Mouse (Mus musculus) kidney, embryonic 15.5 days (tissue): ENCODE data around the gene Uvssa. TPM values are rescaled to one million over a fixed set of nuclear protein-coding genes. Genes with fewer than 3 reads are reported as not detected.
"Not testable (repeated sequence)": the region's sequence is repeated elsewhere in the genome, so short reads cannot be mapped to it uniquely, and the experiment has no call there.

Source experiments
- ATAC-seq: fragments of 200-750 bp; cut with Nextera tagmentation; replicated peaks from 2 replicates; pipeline ENCODE4 v1.8.0; 2017; ENCODE audit warnings: moderate TSS enrichment; ENCODE audit not compliant: low FRiP score
- H3K27ac ChIP-seq: fragments of 300-500 bp; sonication (generic); 2 replicates; pipeline ENCODE4 v1.5.1; 2015; ENCODE audit warnings: mild to moderate bottlenecking, inconsistent platforms
- H3K27me3 ChIP-seq: fragments of 300-500 bp; sonication (generic); 2 replicates; pipeline ENCODE4 v1.6.1; 2015; ENCODE audit warnings: inconsistent platforms
- H3K36me3 ChIP-seq: fragments of 300-500 bp; sonication (generic); 2 replicates; pipeline ENCODE4 v1.6.1; 2015; ENCODE audit warnings: inconsistent platforms
- H3K4me1 ChIP-seq: fragments of 300-500 bp; sonication (generic); 2 replicates; pipeline ENCODE4 v1.6.1; 2015; ENCODE audit warnings: inconsistent platforms
- H3K4me2 ChIP-seq: fragments of 300-500 bp; sonication (generic); 2 replicates; pipeline ENCODE4 v1.6.1; 2015; ENCODE audit warnings: moderate library complexity, mild to moderate bottlenecking, inconsistent platforms
- H3K4me3 ChIP-seq: fragments of 300-500 bp; sonication (generic); replicated peaks from 2 replicates; pipeline ENCODE4 v1.5.1; 2015; ENCODE audit warnings: mild to moderate bottlenecking, inconsistent platforms
- H3K9ac ChIP-seq: fragments of 300-500 bp; sonication (generic); 2 replicates; pipeline ENCODE4 v1.6.1; 2015; ENCODE audit warnings: mild to moderate bottlenecking, inconsistent platforms
- H3K9me3 ChIP-seq: fragments of 300-500 bp; sonication (generic); replicated peaks from 2 replicates; pipeline ENCODE4 v1.6.1; 2016; ENCODE audit warnings: inconsistent platforms
- WGBS: fragments of 180-500 bp; shearing (Covaris S2); methylation state at CpG from one replicate; pipeline ENCODE4 v1.1.7; 2015; ENCODE audit warnings: mixed read lengths; 5-methylcytosine and 5-hydroxymethylcytosine counted together
- polyA plus RNA-seq: library from polyadenylated mRNA; unstranded; fragments of >200 nt; fragmentation: Nextera tagmentation; extraction: Ambion mirVana; gene quantifications from 2 replicates; pipeline ENCODE4 v1.2.1, GENCODE M21; 2015

Uvssa gene
- 8.5 and 9.4 TPM in 2 replicates for polyA plus RNA-seq

DNA sequence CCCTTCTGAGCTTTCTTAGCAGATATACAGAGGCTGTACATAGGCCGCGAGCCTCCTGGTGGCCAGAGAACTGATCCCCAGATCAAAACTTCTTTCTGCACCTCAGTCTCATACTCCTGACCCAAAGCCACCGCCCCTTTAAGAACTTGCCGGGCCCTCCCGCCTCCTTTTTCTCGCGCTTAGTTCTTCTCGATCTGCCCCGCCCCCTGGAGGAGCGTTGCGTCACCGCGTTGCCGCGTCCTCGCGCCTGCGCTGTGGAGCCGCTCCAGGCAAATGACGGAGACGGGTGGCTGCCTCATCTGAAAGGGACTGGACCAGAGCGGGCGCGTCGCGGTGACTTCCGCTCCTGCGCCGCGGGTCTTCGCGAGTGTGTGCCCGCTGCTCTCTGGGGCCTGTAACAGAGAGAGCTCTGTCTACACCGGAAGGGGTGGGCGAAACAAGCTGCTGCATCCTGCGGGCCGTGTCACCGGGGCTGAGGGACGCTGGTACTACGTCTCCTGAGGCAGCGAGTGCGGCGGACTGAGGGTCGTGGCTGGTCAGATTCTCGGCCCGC is at the start of gene Uvssa:
Gene Uvssa (plus strand): TSS at position 248 of the 553 bp plus-strand sequence.
- no peaks in the 10 kb centered on the region for H3K9me3 ChIP-seq
- peak; percentile 98 for ATAC-seq
- peaks cover 34% of the 10 kb centered on the region for H3K36me3 ChIP-seq
- peak within 1 kb of the TSS; percentile 87 for H3K4me2 ChIP-seq
- peak within 1 kb of the TSS; percentile 68 for H3K4me3 ChIP-seq
- H3K27me3 ChIP-seq: no peaks in the 10 kb centered on the region
- peaks cover 18% of the 10 kb centered on the region for H3K4me1 ChIP-seq
- peak within 1 kb of the TSS; percentile 99 for H3K27ac ChIP-seq
- peak within 1 kb of the TSS; percentile 85 for H3K9ac ChIP-seq
- WGBS: under 1% methylated on average over 45 of the region's 46 CpGs

- Histone ChIP-seq H3K27ac (peak overlapping the region; percentile 88), H3K4me1 (peaks cover 17% of the 10 kb centered on the region), H3K9me3 (no peaks in the 10 kb centered on the region; the same call in 1 of the 2 replicates), H3K4me2 (peak overlapping the region; percentile 69), H3K27me3 (no peaks in the 10 kb centered on the region), H3K36me3 (peaks cover 7% of the 10 kb centered on the region; the same call in 1 of the 2 replicates), H3K9ac (peak overlapping the region; percentile 72), H3K4me3 (peak overlapping the region; percentile 87)
- WGBS: 23% methylated on average over 18 of the region's 18 CpGs
- no peak for ATAC-seq
These were observed 43.7 kb upstream of the Uvssa start for GRCm38 (mm10) chr5:33334381-33335272.

GRCm38 (mm10) chr5:33335273-33335976 is 42.9 kb upstream of the Uvssa start, which contains the start of gene Maea:
Maea (plus strand) TSS chr5:33335509.
- peaks cover 17% of the 10 kb centered on the region for H3K4me1 ChIP-seq
- H3K27me3 ChIP-seq: no peaks in the 10 kb centered on the region
- under 1% methylated on average over 71 of the region's 71 CpGs for WGBS
- H3K36me3 ChIP-seq: peaks cover 7% of the 10 kb centered on the region; the same call in 1 of the 2 replicates
- peak within 1 kb of the TSS; percentile 87 for H3K4me3 ChIP-seq
- no peaks in the 10 kb centered on the region; the same call in 1 of the 2 replicates for H3K9me3 ChIP-seq
- ATAC-seq: peak; percentile 100
- H3K4me2 ChIP-seq: peak within 1 kb of the TSS; percentile 69
- H3K9ac ChIP-seq: peak within 1 kb of the TSS; percentile 91
- H3K27ac ChIP-seq: peak within 1 kb of the TSS; percentile 88

DNA sequence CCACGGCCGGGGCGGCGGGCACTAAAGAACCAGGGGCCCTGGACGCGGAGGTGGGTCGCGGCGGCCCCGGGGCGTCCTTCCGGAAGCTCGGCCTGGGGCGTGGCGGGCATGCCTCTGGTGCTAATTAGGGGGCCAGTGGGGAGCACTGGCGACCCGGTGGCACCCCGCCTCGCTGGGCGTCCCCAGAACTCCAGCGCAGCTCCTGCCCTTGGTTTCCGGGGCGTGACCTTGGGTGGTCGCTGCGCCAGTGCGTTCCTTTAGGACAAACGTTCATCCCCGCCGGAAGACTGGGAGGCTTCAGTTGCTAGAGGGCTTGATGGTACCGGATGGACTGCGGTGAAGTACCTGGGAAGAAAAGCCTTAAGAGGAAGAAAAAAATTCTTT is 42.4 kb upstream of the Uvssa start:
- H3K27ac ChIP-seq: peak overlapping the region; percentile 76
- peak overlapping the region; percentile 65 for H3K4me2 ChIP-seq
- ATAC-seq: no peak; the same call in 1 of the 2 replicates
- peak overlapping the region; percentile 91 for H3K9ac ChIP-seq
- no peaks in the 10 kb centered on the region; the same call in 1 of the 2 replicates for H3K9me3 ChIP-seq
- H3K36me3 ChIP-seq: peaks cover 7% of the 10 kb centered on the region; the same call in 1 of the 2 replicates
- H3K4me1 ChIP-seq: peaks cover 17% of the 10 kb centered on the region
- H3K27me3 ChIP-seq: no peaks in the 10 kb centered on the region
- peak overlapping the region; percentile 87 for H3K4me3 ChIP-seq
- under 1% methylated on average over 31 of the region's 31 CpGs for WGBS

- H3K27ac ChIP-seq: no peak overlapping the region
- peaks cover 7% of the 10 kb centered on the region; the same call in 1 of the 2 replicates for H3K36me3 ChIP-seq
- no peak for ATAC-seq
- 0 out of 2 replicates have a peak overlapping the region, but pooled peaks have one; percentile 91 for H3K9ac ChIP-seq
- no peaks in the 10 kb centered on the region; the same call in 1 of the 2 replicates for H3K9me3 ChIP-seq
- peaks cover 17% of the 10 kb centered on the region for H3K4me1 ChIP-seq
- WGBS: 73% methylated on average over 8 of the region's 8 CpGs
- H3K4me3 ChIP-seq: peak overlapping the region; percentile 87
- no peaks in the 10 kb centered on the region for H3K27me3 ChIP-seq
- peak overlapping the region; percentile 3; the same call in 1 of the 2 replicates for H3K4me2 ChIP-seq
These were observed 41.1 kb upstream of the Uvssa start for GRCm38 (mm10) chr5:33337206-33337605.

GRCm38 (mm10) chr5:33341165-33341564 is 37.2 kb upstream of the Uvssa start:
- H3K4me3 ChIP-seq: no peak overlapping the region
- no peaks in the 10 kb centered on the region for H3K27me3 ChIP-seq
- H3K9me3 ChIP-seq: no peaks in the 10 kb centered on the region
- H3K36me3 ChIP-seq: peaks cover 10% of the 10 kb centered on the region; the same call in 1 of the 2 replicates
- WGBS: 76% methylated on average over 6 of the region's 6 CpGs
- no peak overlapping the region for H3K4me2 ChIP-seq
- no peak overlapping the region for H3K27ac ChIP-seq
- H3K9ac ChIP-seq: no peak overlapping the region
- ATAC-seq: no peak
- H3K4me1 ChIP-seq: peaks cover 16% of the 10 kb centered on the region

GRCm38 (mm10) chr5:33342248-33342647 is 36.1 kb upstream of the Uvssa start:
- ATAC-seq: not testable (repeated sequence)

DNA sequence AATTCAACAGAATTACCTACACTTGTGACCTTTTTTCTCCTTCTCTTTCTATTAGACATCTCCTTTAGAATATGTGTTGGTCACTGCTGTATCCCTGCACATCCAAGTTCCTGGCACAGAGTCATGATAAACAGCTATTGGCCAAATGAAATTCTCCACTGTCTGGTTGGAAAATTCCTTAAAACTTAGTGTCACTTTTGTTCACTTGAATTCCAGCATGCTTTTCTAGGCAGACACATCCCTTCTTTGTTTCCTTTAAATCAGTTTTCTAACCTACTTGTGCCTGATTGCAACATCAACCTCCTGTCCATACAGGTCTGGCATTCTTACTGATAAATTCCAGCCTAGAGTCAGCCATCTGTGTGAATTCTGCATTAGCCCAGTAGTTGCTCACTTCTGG is 35.5 kb upstream of the Uvssa start:
- Histone ChIP-seq H3K4me3 (no peak overlapping the region), H3K9ac (no peak overlapping the region), H3K9me3 (no peaks in the 10 kb centered on the region), H3K27me3 (no peaks in the 10 kb centered on the region), H3K27ac (no peak overlapping the region), H3K4me2 (no peak overlapping the region), H3K4me1 (no peaks in the 10 kb centered on the region; the same call in 1 of the 2 replicates), H3K36me3 (peaks cover 11% of the 10 kb centered on the region; the same call in 1 of the 2 replicates)
- ATAC-seq: no peak

More at GRCm38 (mm10) chr5:33342248-33342647, 36.1 kb upstream of the Uvssa start:
- not testable (repeated sequence) for H3K4me3 ChIP-seq, H3K27ac ChIP-seq, H3K9me3 ChIP-seq, H3K27me3 ChIP-seq, H3K4me2 ChIP-seq, H3K9ac ChIP-seq, H3K4me1 ChIP-seq
- H3K36me3 ChIP-seq: peaks cover 11% of the 10 kb centered on the region; the same call in 1 of the 2 replicates
- 72% methylated on average over 3 of the region's 3 CpGs for WGBS

DNA sequence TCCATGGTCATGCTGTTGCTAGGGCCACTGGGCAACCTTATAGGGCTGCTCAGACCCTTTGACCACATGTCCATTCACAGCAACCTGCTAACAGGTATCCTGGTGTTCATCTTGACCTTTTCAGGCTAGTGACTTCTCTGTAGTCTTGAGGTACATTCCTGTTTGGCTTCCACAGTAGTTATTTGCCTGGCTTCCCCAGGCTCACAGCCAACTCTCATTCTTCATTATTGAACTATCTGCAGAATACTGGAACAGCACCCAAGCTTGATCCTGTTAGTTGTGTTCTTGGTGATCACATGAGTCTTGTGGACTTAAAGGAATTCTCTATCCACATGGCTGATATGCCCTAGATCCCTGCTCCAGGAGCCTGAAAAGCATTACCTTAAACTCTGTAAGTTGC is 34.8 kb upstream of the Uvssa start:
- no peak for ATAC-seq
- Histone ChIP-seq H3K9me3 (no peaks in the 10 kb centered on the region), H3K4me3 (no peak overlapping the region), H3K27me3 (no peaks in the 10 kb centered on the region), H3K9ac (no peak overlapping the region), H3K4me2 (no peak overlapping the region), H3K4me1 (no peaks in the 10 kb centered on the region), H3K27ac (0 out of 2 replicates have a peak overlapping the region, but pooled peaks have one; percentile 20), H3K36me3 (peaks cover 11% of the 10 kb centered on the region; the same call in 1 of the 2 replicates)

- Histone ChIP-seq H3K27ac (no peak overlapping the region), H3K27me3 (no peaks in the 10 kb centered on the region), H3K4me3 (no peak overlapping the region), H3K4me2 (no peak overlapping the region), H3K4me1 (no peaks in the 10 kb centered on the region), H3K9ac (no peak overlapping the region), H3K36me3 (peaks cover 6% of the 10 kb centered on the region; the same call in 1 of the 2 replicates), H3K9me3 (no peaks in the 10 kb centered on the region)
- no peak for ATAC-seq
- WGBS: 94% methylated on average over 3 of the region's 3 CpGs
These were observed 34.3 kb upstream of the Uvssa start for GRCm38 (mm10) chr5:33344070-33344469.

- H3K27me3 ChIP-seq: no peaks in the 10 kb centered on the region
- H3K4me3 ChIP-seq: no peak overlapping the region
- WGBS: 63% methylated on average over 3 of the region's 3 CpGs
- H3K9me3 ChIP-seq: no peaks in the 10 kb centered on the region
- no peak overlapping the region for H3K4me2 ChIP-seq
- peaks cover 8% of the 10 kb centered on the region; the same call in 1 of the 2 replicates for H3K4me1 ChIP-seq
- H3K9ac ChIP-seq: no peak overlapping the region
- H3K36me3 ChIP-seq: peaks cover 3% of the 10 kb centered on the region; the same call in 1 of the 2 replicates
- ATAC-seq: no peak
- no peak overlapping the region for H3K27ac ChIP-seq
These were observed 30.7 kb upstream of the Uvssa start for GRCm38 (mm10) chr5:33347620-33348019.
